Mouse (Mus musculus): ENCODE measurements around the gene Fam43a. TPM values are rescaled to one million over a fixed set of nuclear protein-coding genes. Genes with fewer than 3 reads are reported as not detected.

The Fam43a gene
- total and polyA plus RNA-seq, 2 experiments from 2014 or later: 14.4 to 28.8 TPM

DNA sequence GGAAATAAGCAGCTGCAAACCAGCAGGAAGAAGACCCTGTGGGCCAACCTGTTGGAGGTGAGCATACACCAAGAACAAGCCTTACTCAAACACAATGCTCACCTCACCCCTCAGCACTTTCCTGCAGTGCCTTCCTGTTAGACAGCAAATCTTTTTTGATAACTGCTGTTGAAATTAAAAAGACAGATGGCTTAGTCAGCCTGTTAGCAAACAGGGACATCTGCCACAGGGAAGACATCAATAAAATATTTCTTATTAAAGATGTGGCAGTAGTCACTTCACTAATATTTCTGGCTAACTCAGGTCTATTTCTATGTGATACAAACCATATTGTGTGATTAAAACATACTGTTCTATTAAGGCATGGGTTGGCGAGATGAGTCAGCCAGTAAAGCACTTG lies 23.1 kb upstream of the Fam43a start:
- no peak for DNase-seq (ENCODE audit: low spot score)
- 83% methylated on average over 1 of the region's 1 CpGs for WGBS
- no peak for ATAC-seq
- Histone ChIP-seq H3K4me1 (ENCODE audit: insufficient read depth, low read length) (no peaks in the 10 kb centered on the region), H3K4me3 (ENCODE audit: low read length) (no peak overlapping the region), H3K9ac (replicated peaks; ENCODE audit: low read length) (no peak overlapping the region), H3K4me2 (ENCODE audit: low read depth, low read length) (no peak overlapping the region), H3K27me3 (ENCODE audit: insufficient read depth, low read length) (no peaks in the 10 kb centered on the region), H3K27ac (no peak overlapping the region), H3K9me3 (ENCODE audit: low read length) (no peaks in the 10 kb centered on the region), H3K36me3 (ENCODE audit: insufficient read depth, low read length) (peaks cover 75% of the 10 kb centered on the region)
- no peak for TF ChIP-seq CTCF (IDR thresholded peaks at IDR 0.05; ENCODE audit: low read depth)

DNA sequence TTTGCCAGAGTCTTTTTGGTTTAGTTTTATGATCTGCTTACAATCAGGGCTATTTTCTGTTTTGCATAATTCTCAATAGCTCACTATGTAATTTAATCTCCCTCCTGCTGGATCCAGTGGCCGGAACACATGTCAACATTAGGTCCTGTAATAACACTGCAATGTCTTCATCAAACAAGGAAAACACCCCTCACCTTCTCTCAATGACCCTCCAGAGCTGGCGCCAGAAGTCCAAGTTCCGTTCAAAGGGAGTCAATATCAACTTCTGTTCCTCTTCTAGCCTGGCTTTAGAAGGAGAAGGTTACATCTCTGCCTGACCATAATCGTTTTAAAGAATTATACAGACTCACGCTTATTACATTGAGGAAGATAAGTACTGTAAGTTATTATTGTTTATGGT lies 18.8 kb upstream of the Fam43a start:
- H3K27ac ChIP-seq: no peak overlapping the region
- no peak for ATAC-seq

DNA sequence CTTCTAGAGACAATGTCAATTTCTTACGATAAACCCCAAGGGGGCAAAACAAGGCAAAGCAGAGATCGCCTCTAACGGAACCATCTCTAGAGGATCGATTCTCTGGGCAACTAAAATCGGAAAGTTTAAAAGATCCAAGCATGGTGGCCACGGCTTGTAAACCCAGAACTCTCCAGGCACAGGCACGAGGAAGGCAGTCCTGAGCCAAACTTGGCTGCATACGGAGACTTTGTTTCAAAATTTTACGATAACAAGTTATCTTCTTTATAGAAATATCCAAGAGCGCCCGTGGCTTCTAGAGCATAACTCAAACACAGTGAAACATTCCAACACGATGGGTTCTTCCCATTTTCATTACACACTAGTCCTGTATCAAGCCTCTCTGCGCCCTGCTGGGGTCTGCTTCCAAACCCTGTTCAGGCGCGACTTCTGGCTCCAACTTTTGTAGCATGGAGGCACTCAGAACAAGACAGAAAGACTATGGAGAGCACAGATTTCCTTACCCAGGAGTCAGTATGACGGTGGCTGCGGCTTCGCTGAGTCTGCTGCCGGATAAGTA lies 12.5 kb upstream of the Fam43a start:
- Histone ChIP-seq H3K4me3 (ENCODE audit: low read length) (peak overlapping the region; percentile 69), H3K36me3 (ENCODE audit: insufficient read depth, low read length) (peaks cover 23% of the 10 kb centered on the region), H3K4me1 (ENCODE audit: insufficient read depth, low read length) (peaks cover 4% of the 10 kb centered on the region; the same call in 1 of the 2 replicates), H3K9ac (replicated peaks; ENCODE audit: low read length) (peak overlapping the region; percentile 51), H3K4me2 (ENCODE audit: low read depth, low read length) (peak overlapping the region; percentile 96), H3K9me3 (ENCODE audit: low read length) (no peaks in the 10 kb centered on the region), H3K27me3 (ENCODE audit: insufficient read depth, low read length) (no peaks in the 10 kb centered on the region), H3K27ac (peak overlapping the region; percentile 84; the same call in 1 of the 2 replicates)
- WGBS: 2% methylated on average over 19 of the region's 19 CpGs
- no peak for TF ChIP-seq CTCF (IDR thresholded peaks at IDR 0.05; ENCODE audit: low read depth)
- peak; percentile 48; the same call in 1 of the 2 replicates for ATAC-seq
- no peak for DNase-seq (ENCODE audit: low spot score)

More for the DNA sequence above, 18.8 kb upstream of the Fam43a start:
- no peaks in the 10 kb centered on the region for H3K27me3 ChIP-seq (ENCODE audit: insufficient read depth, low read length)
- no peaks in the 10 kb centered on the region for H3K9me3 ChIP-seq (ENCODE audit: low read length)
- peaks cover 80% of the 10 kb centered on the region for H3K36me3 ChIP-seq (ENCODE audit: insufficient read depth, low read length)
- 86% methylated on average over 5 of the region's 5 CpGs for WGBS
- H3K9ac ChIP-seq (replicated peaks; ENCODE audit: low read length): no peak overlapping the region
- H3K4me2 ChIP-seq (ENCODE audit: low read depth, low read length): no peak overlapping the region
- H3K4me3 ChIP-seq (ENCODE audit: low read length): no peak overlapping the region
- TF ChIP-seq CTCF (IDR thresholded peaks at IDR 0.05; ENCODE audit: low read depth): no peak
- no peak for DNase-seq (ENCODE audit: low spot score)
- no peaks in the 10 kb centered on the region for H3K4me1 ChIP-seq (ENCODE audit: insufficient read depth, low read length)

DNA sequence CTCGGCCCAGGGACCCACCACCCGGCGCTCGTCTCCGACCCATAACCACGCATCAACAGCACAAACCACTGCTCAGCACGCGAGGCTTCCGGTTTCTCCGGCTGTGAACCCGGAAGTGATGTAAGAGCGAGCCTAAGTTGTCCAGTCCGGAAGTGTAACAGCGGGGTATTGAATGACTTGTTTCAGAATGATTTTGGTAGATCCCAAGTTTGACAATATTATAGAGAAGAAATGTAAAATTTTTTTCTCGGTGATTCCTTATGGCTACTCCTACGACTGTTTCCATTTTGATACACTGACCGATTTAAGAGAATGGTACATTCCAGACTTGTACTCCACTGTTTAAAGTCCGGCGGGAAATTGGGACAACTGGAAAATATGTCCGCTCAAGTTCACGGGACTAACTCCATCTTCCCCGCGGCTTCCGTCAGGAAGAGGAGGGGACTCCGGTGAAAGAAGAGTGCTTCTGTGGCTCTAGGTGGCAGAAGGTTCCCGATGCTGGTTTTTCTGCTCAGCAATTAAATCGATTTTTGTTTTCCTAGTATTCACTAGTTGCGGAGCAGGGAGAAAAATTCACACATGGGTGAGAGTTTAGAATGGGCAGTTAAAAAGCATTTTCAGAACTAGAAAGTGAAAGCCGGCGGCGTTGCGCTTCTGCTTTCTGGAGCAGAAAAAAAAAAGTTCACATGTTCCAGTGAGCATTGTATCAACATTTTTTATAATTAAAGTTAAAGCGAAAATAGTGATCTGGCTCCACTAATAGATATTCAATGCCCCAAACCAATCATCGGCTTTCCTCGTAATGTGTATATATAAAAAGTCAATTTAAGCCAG lies 11.8 kb upstream of the Fam43a start, which contains the start of gene Lsg1:
Lsg1 (minus strand) TSS at position 99 of the 834 bp plus-strand sequence.
- DNase-seq (ENCODE audit: low spot score) (peak; percentile 97), ATAC-seq (peak; percentile 97)

DNA sequence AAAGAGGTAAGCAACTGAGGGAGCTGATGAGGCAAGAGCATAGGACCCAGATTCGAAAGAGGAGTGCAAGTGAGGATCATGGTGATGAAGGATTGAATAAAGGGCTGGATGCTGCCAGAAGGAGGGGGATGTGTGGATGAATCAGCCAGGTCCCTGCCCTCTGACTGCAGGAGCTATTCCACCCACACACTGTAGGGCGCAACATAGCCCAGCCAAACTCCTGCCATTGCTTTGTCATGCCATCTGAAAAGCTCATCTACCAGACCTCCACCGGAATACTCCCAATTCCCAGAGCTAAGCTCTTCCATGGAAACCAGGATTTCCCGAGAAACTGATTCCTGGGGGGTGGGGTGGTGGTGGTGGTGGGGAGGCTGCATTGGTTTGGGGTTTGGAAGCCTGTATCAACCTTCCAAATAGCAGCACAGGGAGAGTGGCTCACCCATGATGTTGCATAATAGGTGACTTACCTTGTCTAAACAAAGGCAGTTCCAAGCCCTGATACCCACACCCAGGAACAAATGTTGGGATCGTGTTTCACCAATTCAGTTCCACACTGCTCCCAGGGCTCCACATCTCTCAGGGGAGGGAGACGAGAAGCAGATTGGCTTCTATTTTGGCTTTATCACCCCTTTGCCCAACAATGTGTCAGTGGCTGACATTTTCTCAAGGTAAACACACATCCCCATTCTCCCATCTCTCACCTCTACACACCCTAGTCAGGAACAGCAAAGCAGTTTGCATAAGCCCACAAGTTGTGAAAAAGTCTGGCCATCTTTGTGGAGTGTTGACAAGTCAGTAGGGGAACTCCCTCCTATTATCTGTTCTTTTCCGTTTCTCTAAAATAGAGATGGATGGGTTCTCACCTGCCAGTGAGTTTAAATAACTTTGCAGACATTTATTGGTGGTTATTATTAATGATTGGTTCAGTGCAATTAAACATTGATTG lies 9.0 kb upstream of the Fam43a start:
- H3K9me3 ChIP-seq (ENCODE audit: low read length): no peaks in the 10 kb centered on the region
- no peaks in the 10 kb centered on the region for H3K27me3 ChIP-seq (ENCODE audit: insufficient read depth, low read length)
- no peak overlapping the region; the same call in 1 of the 2 replicates for H3K9ac ChIP-seq (replicated peaks; ENCODE audit: low read length)
- DNase-seq (ENCODE audit: low spot score): no peak
- peak; percentile 28; the same call in 1 of the 2 replicates for TF ChIP-seq CTCF (IDR thresholded peaks at IDR 0.05; ENCODE audit: low read depth)
- ATAC-seq: no peak
- H3K4me1 ChIP-seq (ENCODE audit: insufficient read depth, low read length): peaks cover 4% of the 10 kb centered on the region; the same call in 1 of the 2 replicates
- H3K4me2 ChIP-seq (ENCODE audit: low read depth, low read length): no peak overlapping the region
- WGBS: 46% methylated on average over 7 of the region's 7 CpGs
- H3K27ac ChIP-seq: no peak overlapping the region
- no peaks in the 10 kb centered on the region for H3K36me3 ChIP-seq (ENCODE audit: insufficient read depth, low read length)
- H3K4me3 ChIP-seq (ENCODE audit: low read length): no peak overlapping the region

More for the DNA sequence above, 11.8 kb upstream of the Fam43a start, which contains the start of gene Lsg1:
- Histone ChIP-seq H3K4me2 (ENCODE audit: low read depth, low read length) (peak within 1 kb of the TSS; percentile 96), H3K9ac (replicated peaks; ENCODE audit: low read length) (peak within 1 kb of the TSS; percentile 51), H3K36me3 (ENCODE audit: insufficient read depth, low read length) (peaks cover 16% of the 10 kb centered on the region), H3K9me3 (ENCODE audit: low read length) (no peaks in the 10 kb centered on the region), H3K4me1 (ENCODE audit: insufficient read depth, low read length) (peaks cover 4% of the 10 kb centered on the region; the same call in 1 of the 2 replicates), H3K27ac (peak within 1 kb of the TSS; percentile 84), H3K4me3 (ENCODE audit: low read length) (peak within 1 kb of the TSS; percentile 69), H3K27me3 (ENCODE audit: insufficient read depth, low read length) (no peaks in the 10 kb centered on the region)
- peak; percentile 65 for TF ChIP-seq CTCF (IDR thresholded peaks at IDR 0.05; ENCODE audit: low read depth)
- 3% methylated on average over 35 of the region's 35 CpGs for WGBS

DNA sequence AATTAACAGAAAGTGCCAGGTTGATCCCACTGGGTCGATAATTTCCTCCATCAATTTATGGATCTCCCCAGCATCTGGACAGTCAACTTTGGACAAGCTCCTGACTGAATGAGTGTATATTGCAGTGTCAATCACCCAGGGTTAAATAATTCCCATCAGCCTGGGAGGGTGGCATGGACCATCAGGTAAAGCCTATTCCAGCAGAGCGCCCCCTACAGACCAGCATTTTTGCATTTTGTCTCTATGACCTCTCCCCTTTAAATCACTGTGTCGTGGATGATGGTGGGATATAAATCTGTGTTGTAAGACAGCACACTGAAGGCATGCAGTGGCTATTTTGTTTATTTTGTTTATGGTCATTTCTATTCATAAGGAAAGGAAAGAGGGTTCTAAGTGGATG lies 7.5 kb upstream of the Fam43a start:
- H3K36me3 ChIP-seq (ENCODE audit: insufficient read depth, low read length): no peaks in the 10 kb centered on the region
- no peak for ATAC-seq
- no peaks in the 10 kb centered on the region; the same call in 1 of the 2 replicates for H3K4me1 ChIP-seq (ENCODE audit: insufficient read depth, low read length)
- no peak overlapping the region for H3K4me3 ChIP-seq (ENCODE audit: low read length)
- no peak overlapping the region for H3K4me2 ChIP-seq (ENCODE audit: low read depth, low read length)
- no peaks in the 10 kb centered on the region for H3K9me3 ChIP-seq (ENCODE audit: low read length)
- H3K9ac ChIP-seq (replicated peaks; ENCODE audit: low read length): no peak overlapping the region
- WGBS: 37% methylated on average over 3 of the region's 3 CpGs
- TF ChIP-seq CTCF (IDR thresholded peaks at IDR 0.05; ENCODE audit: low read depth): no peak
- no peak for DNase-seq (ENCODE audit: low spot score)
- no peak overlapping the region for H3K27ac ChIP-seq
- no peaks in the 10 kb centered on the region for H3K27me3 ChIP-seq (ENCODE audit: insufficient read depth, low read length)
